ENCODE assay signal across 10 mouse cellular contexts in the genomic region with DNA sequence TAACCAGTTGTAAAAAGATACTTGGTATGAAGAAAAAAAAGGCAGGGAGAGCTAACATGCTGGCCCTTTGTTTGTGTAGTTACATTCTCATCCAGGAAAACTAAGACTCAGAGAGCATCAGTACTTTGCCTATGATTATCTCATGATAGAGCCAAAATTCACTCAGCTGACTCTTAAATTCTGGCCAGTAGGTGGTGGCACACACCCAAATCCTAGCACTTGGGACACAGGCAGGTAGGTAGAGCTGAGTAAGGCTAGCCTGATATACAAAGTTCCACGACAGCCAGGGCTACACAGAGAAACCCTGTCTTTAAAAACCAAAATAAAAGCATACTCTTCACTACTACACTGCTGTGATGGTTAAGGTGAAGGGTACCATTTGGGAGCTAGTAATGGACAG. TPM values are rescaled to one million over a fixed set of nuclear protein-coding genes. Genes with fewer than 3 reads are reported as not detected.
A peak's percentile ranks its signal among the peaks of the same experiment; 100 is the strongest.
DNase-seq lines count a peak whose midpoint lies in the region; ATAC-seq and TF ChIP-seq lines count a peak whose summit lies in the region.
"Had no signal": no experiment of that assay in that cellular context is flagged by ENCODE, and none has a peak within 500 bp of the region (broad histone marks: within the 10 kb centered on the region; RNA-seq: fewer than 3 reads in every experiment).

No protein-coding gene starts in this region.

- DNase-seq in embryonic facial prominence, embryonic 14.5 days (ENCODE audit: low spot score), result peak; percentile 5
- no peak for DNase-seq in embryonic facial prominence, embryonic 10.5 days (ENCODE audit: low spot score)
- no peak for DNase-seq in midbrain, embryonic 11.5 days (ENCODE audit: low spot score, missing footprints)
- DNase-seq in brain, embryonic 14.5 days (ENCODE audit: low read depth), result peak; percentile 15
- DNase-seq in lung, postnatal 36 days, result peak; percentile 49
- no peak for DNase-seq in gastrocnemius, postnatal 10 days
- no peak for DNase-seq in thymus, postnatal 10 days (ENCODE audit: low spot score in 2 of 2)

- H3K27ac ChIP-seq in embryonic facial prominence, embryonic 14.5 days (replicated peaks; ENCODE audit: low read depth, low read length), result no peak overlapping the region
- H3K27ac ChIP-seq in embryonic facial prominence, embryonic 10.5 days (replicated peaks), result no peak overlapping the region
- no peak overlapping the region for H3K27ac ChIP-seq in midbrain, embryonic 12.5 days (replicated peaks)
- no peak overlapping the region for H3K27ac ChIP-seq in midbrain, embryonic 11.5 days (ENCODE audit: low read depth, low read length)
- H3K27ac ChIP-seq: limb, embryonic 12.5 days had no signal

- H3K27me3 ChIP-seq in embryonic facial prominence, embryonic 14.5 days (replicated peaks; ENCODE audit: control insufficient read depth, insufficient read depth, low read length), result no peaks in the 10 kb centered on the region
- no peaks in the 10 kb centered on the region for H3K27me3 ChIP-seq in embryonic facial prominence, embryonic 10.5 days (replicated peaks; ENCODE audit: low read depth, poor library complexity, severe bottlenecking)
- H3K27me3 ChIP-seq in midbrain, embryonic 12.5 days, result no peaks in the 10 kb centered on the region
- H3K27me3 ChIP-seq in midbrain, embryonic 11.5 days (ENCODE audit: control insufficient read depth, insufficient read depth, low read length), result no peaks in the 10 kb centered on the region
- H3K27me3 ChIP-seq: limb, embryonic 12.5 days had no signal

- H3K9me3 ChIP-seq in embryonic facial prominence, embryonic 14.5 days (ENCODE audit: control insufficient read depth, low read length), result no peaks in the 10 kb centered on the region
- no peaks in the 10 kb centered on the region for H3K9me3 ChIP-seq in embryonic facial prominence, embryonic 10.5 days
- H3K9me3 ChIP-seq in midbrain, embryonic 12.5 days, result no peaks in the 10 kb centered on the region
- H3K9me3 ChIP-seq in midbrain, embryonic 11.5 days (ENCODE audit: control insufficient read depth, low read length), result no peaks in the 10 kb centered on the region
- H3K9me3 ChIP-seq: limb, embryonic 12.5 days had no signal

- no peak overlapping the region for H3K4me3 ChIP-seq in embryonic facial prominence, embryonic 14.5 days (ENCODE audit: low read depth, low read length)
- no peak overlapping the region for H3K4me3 ChIP-seq in embryonic facial prominence, embryonic 10.5 days
- H3K4me3 ChIP-seq in midbrain, embryonic 12.5 days, result peak overlapping the region; percentile 12; the same call in 1 of the 2 replicates
- H3K4me3 ChIP-seq in midbrain, embryonic 11.5 days (ENCODE audit: low read depth, low read length), result no peak overlapping the region
- H3K4me3 ChIP-seq: limb, embryonic 12.5 days; myocyte had no signal

- ATAC-seq in embryonic facial prominence, embryonic 14.5 days (ENCODE audit: low read depth), result no peak
- no peak for ATAC-seq in midbrain, embryonic 12.5 days (ENCODE audit: low FRiP score, low read depth)
- no peak for ATAC-seq in midbrain, embryonic 11.5 days (ENCODE audit: low FRiP score)

- no peak for TF ChIP-seq POLR2A in brain, embryonic 14.5 days (IDR thresholded peaks at IDR 0.05; ENCODE audit: borderline replicate concordance, extremely low read depth, insufficient read depth, insufficient read length, poor library complexity, severe bottlenecking)

- no peak overlapping the region for H3K9ac ChIP-seq in embryonic facial prominence, embryonic 14.5 days (ENCODE audit: low read depth, low read length)
- no peak overlapping the region for H3K9ac ChIP-seq in midbrain, embryonic 12.5 days (replicated peaks)
- no peak overlapping the region for H3K9ac ChIP-seq in midbrain, embryonic 11.5 days (ENCODE audit: low read length)
- H3K9ac ChIP-seq: limb, embryonic 12.5 days had no signal

- peaks cover 18% of the 10 kb centered on the region for H3K4me1 ChIP-seq in embryonic facial prominence, embryonic 14.5 days (ENCODE audit: control insufficient read depth, insufficient read depth, low read length)
- peaks cover 18% of the 10 kb centered on the region for H3K4me1 ChIP-seq in embryonic facial prominence, embryonic 10.5 days
- H3K4me1 ChIP-seq in midbrain, embryonic 12.5 days, result peaks cover 26% of the 10 kb centered on the region
- H3K4me1 ChIP-seq in midbrain, embryonic 11.5 days (ENCODE audit: control insufficient read depth, insufficient read depth, low read length), result peaks cover 12% of the 10 kb centered on the region

- H3K4me2 ChIP-seq in embryonic facial prominence, embryonic 14.5 days (ENCODE audit: low read depth, low read length), result no peak overlapping the region
- H3K4me2 ChIP-seq in midbrain, embryonic 12.5 days (replicated peaks), result no peak overlapping the region
- no peak overlapping the region for H3K4me2 ChIP-seq in midbrain, embryonic 11.5 days
- H3K4me2 ChIP-seq: limb, embryonic 12.5 days had no signal

- H3K36me3 ChIP-seq in embryonic facial prominence, embryonic 14.5 days (ENCODE audit: control insufficient read depth, insufficient read depth, low read length), result peaks cover 88% of the 10 kb centered on the region
- peaks cover 97% of the 10 kb centered on the region for H3K36me3 ChIP-seq in embryonic facial prominence, embryonic 10.5 days (replicated peaks)
- H3K36me3 ChIP-seq in midbrain, embryonic 12.5 days, result peaks cover 73% of the 10 kb centered on the region
- H3K36me3 ChIP-seq in midbrain, embryonic 11.5 days (ENCODE audit: control insufficient read depth, insufficient read depth, low read length), result peaks cover 9% of the 10 kb centered on the region

- 67% methylated on average over 1 of the region's 1 CpGs for WGBS in embryonic facial prominence, embryonic 14.5 days
- WGBS in embryonic facial prominence, embryonic 10.5 days, result 78% methylated on average over 1 of the region's 1 CpGs
- WGBS in midbrain, embryonic 12.5 days, result 76% methylated on average over 1 of the region's 1 CpGs
- 68% methylated on average over 1 of the region's 1 CpGs for WGBS in midbrain, embryonic 11.5 days

- peak; percentile 12; the same call in 1 of the 2 replicates for TF ChIP-seq CTCF in brain, embryonic 14.5 days (IDR thresholded peaks at IDR 0.05; ENCODE audit: borderline replicate concordance, extremely low read depth, insufficient read depth, insufficient read length)

RNA-seq across cellular contexts. Expression of gene Rbm4b, which starts 6.6 kb away (rescaled TPM):
- 41.1 and 50.0 TPM in 2 replicates for polyA plus RNA-seq in embryonic facial prominence, embryonic 14.5 days (2014; fragmentation: Nextera tagmentation; extraction: Ambion mirVana)
- 102 and 114 TPM in 2 replicates for polyA plus RNA-seq in embryonic facial prominence, embryonic 10.5 days (2016; fragmentation: Nextera tagmentation; extraction: Ambion mirVana)
- polyA plus RNA-seq in midbrain, embryonic 12.5 days (2016; fragmentation: Nextera tagmentation; extraction: Ambion mirVana), result 162 and 168 TPM in 2 replicates
- 137 and 152 TPM in 2 replicates for polyA plus RNA-seq in midbrain, embryonic 11.5 days (2014; fragmentation: Nextera tagmentation; extraction: Ambion mirVana)
- polyA plus RNA-seq in brain, embryonic 14.5 days (2012; rRNA removed), result 97.3 and 97.9 TPM in 2 replicates
- total RNA-seq in gastrocnemius, postnatal 10 days (2021), result 1 to 10 TPM; 2.5 to 4.6 TPM

RNA-seq across cellular contexts. Expression of gene Rbm4, which starts 30.8 kb away (rescaled TPM):
- 68.6 and 72.0 TPM in 2 replicates for polyA plus RNA-seq in embryonic facial prominence, embryonic 14.5 days (2014; fragmentation: Nextera tagmentation; extraction: Ambion mirVana)
- 92.1 and 99.5 TPM in 2 replicates for polyA plus RNA-seq in embryonic facial prominence, embryonic 10.5 days (2016; fragmentation: Nextera tagmentation; extraction: Ambion mirVana)
- polyA plus RNA-seq in midbrain, embryonic 12.5 days (2016; fragmentation: Nextera tagmentation; extraction: Ambion mirVana), result 86.0 and 94.7 TPM in 2 replicates
- 108 and 111 TPM in 2 replicates for polyA plus RNA-seq in midbrain, embryonic 11.5 days (2014; fragmentation: Nextera tagmentation; extraction: Ambion mirVana)
- 146 and 173 TPM in 2 replicates for polyA plus RNA-seq in brain, embryonic 14.5 days (2012; rRNA removed)
- total RNA-seq in gastrocnemius, postnatal 10 days (2021), result 10 to 100 TPM; 44.8 to 46.5 TPM

RNA-seq across cellular contexts. Expression of gene Gm21992, which starts 48.5 kb away (rescaled TPM):
- polyA plus RNA-seq in embryonic facial prominence, embryonic 14.5 days (2014; fragmentation: Nextera tagmentation; extraction: Ambion mirVana), result 14.9 and 17.1 TPM in 2 replicates
- 38.8 and 41.8 TPM in 2 replicates for polyA plus RNA-seq in embryonic facial prominence, embryonic 10.5 days (2016; fragmentation: Nextera tagmentation; extraction: Ambion mirVana)
- polyA plus RNA-seq in midbrain, embryonic 12.5 days (2016; fragmentation: Nextera tagmentation; extraction: Ambion mirVana), result 47.3 and 50.1 TPM in 2 replicates
- polyA plus RNA-seq in midbrain, embryonic 11.5 days (2014; fragmentation: Nextera tagmentation; extraction: Ambion mirVana), result 12.9 and 27.2 TPM in 2 replicates
- polyA plus RNA-seq in brain, embryonic 14.5 days (2012; rRNA removed), result 28.7 and 57.0 TPM in 2 replicates
- 10 to 100 TPM; 10.9 to 11.6 TPM for total RNA-seq in gastrocnemius, postnatal 10 days (2021)

RNA-seq across cellular contexts. Expression of gene Rbm14, which starts 48.6 kb away (rescaled TPM):
- 61.5 and 65.3 TPM in 2 replicates for polyA plus RNA-seq in embryonic facial prominence, embryonic 14.5 days (2014; fragmentation: Nextera tagmentation; extraction: Ambion mirVana)
- 134 and 140 TPM in 2 replicates for polyA plus RNA-seq in embryonic facial prominence, embryonic 10.5 days (2016; fragmentation: Nextera tagmentation; extraction: Ambion mirVana)
- polyA plus RNA-seq in midbrain, embryonic 12.5 days (2016; fragmentation: Nextera tagmentation; extraction: Ambion mirVana), result 108 and 111 TPM in 2 replicates
- 108 and 113 TPM in 2 replicates for polyA plus RNA-seq in midbrain, embryonic 11.5 days (2014; fragmentation: Nextera tagmentation; extraction: Ambion mirVana)
- polyA plus RNA-seq in brain, embryonic 14.5 days (2012; rRNA removed), result 70.7 and 85.4 TPM in 2 replicates
- total RNA-seq in gastrocnemius, postnatal 10 days (2021), result 10 to 100 TPM; 18.6 to 22.5 TPM

RNA-seq across cellular contexts. Expression of gene Sptbn2, which starts 51.9 kb away (rescaled TPM):
- polyA plus RNA-seq in embryonic facial prominence, embryonic 14.5 days (2014; fragmentation: Nextera tagmentation; extraction: Ambion mirVana), result 3.7 and 4.0 TPM in 2 replicates
- polyA plus RNA-seq in embryonic facial prominence, embryonic 10.5 days (2016; fragmentation: Nextera tagmentation; extraction: Ambion mirVana), result 7.7 and 8.9 TPM in 2 replicates
- polyA plus RNA-seq in midbrain, embryonic 12.5 days (2016; fragmentation: Nextera tagmentation; extraction: Ambion mirVana), result 32.1 and 32.9 TPM in 2 replicates
- 13.4 and 14.0 TPM in 2 replicates for polyA plus RNA-seq in midbrain, embryonic 11.5 days (2014; fragmentation: Nextera tagmentation; extraction: Ambion mirVana)
- polyA plus RNA-seq in brain, embryonic 14.5 days (2012; rRNA removed), result 23.4 and 57.0 TPM in 2 replicates
- total RNA-seq in gastrocnemius, postnatal 10 days (2021), result 1 to 10 TPM in 1 of 2 experiments, under 1 TPM in 1; 0.96 to 1.1 TPM

Comparison
In these comparisons a context has a peak if more than half of its experiments do, and no peak if none do; other contexts are left out.
1. DNase-seq: peak in embryonic facial prominence, embryonic 14.5 days (single experiment), brain, embryonic 14.5 days (single experiment) and lung, postnatal 36 days (single experiment); none in embryonic facial prominence, embryonic 10.5 days (single experiment), midbrain, embryonic 11.5 days (single experiment), gastrocnemius, postnatal 10 days (single experiment) and thymus, postnatal 10 days (0 of 2).